In genomic region chr13:75771984-75772730, GRCm38 (mm10) we compare ENCODE assay signal across 15 mouse cellular contexts.
"Had no signal": no experiment of that assay in that cellular context is flagged by ENCODE, and none has a peak within 500 bp of the region (broad histone marks: within the 10 kb centered on the region; RNA-seq: fewer than 3 reads in every experiment).

No protein-coding gene starts in this region.

- H3K27ac ChIP-seq: left cerebral cortex, adult 2 months; limb, embryonic 10.5 days; liver, embryonic 15.5 days; midbrain, embryonic 12.5 days; neural tube, embryonic 13.5 days had no signal

- DNase-seq: kidney, postnatal 10 days; kidney, postnatal 4 days; lung, adult 2 months; lung, postnatal 36 days; right cerebral cortex, postnatal 14 days; thymus, adult 18-20 months; thymus, postnatal 25 days had no signal

- H3K4me3 ChIP-seq: left cerebral cortex, adult 2 months; limb, embryonic 10.5 days; liver, embryonic 15.5 days; midbrain, embryonic 12.5 days; neural tube, embryonic 13.5 days had no signal

- H3K27me3 ChIP-seq: liver, embryonic 15.5 days; megakaryocyte, embryonic 14.5 days; midbrain, embryonic 12.5 days; neural tube, embryonic 13.5 days had no signal

- ATAC-seq: lung, postnatal 0 days; midbrain, embryonic 16.5 days had no signal

- H3K36me3 ChIP-seq: limb, embryonic 10.5 days; midbrain, embryonic 12.5 days; neural tube, embryonic 13.5 days had no signal

- H3K4me1 ChIP-seq: limb, embryonic 10.5 days; midbrain, embryonic 12.5 days had no signal

- H3K9me3 ChIP-seq: limb, embryonic 10.5 days; liver, embryonic 15.5 days; megakaryocyte, embryonic 14.5 days; midbrain, embryonic 12.5 days; neural tube, embryonic 13.5 days had no signal
